Mouse (Mus musculus): Measurements from ENCODE around the gene Mgat4a. TPM values are rescaled to one million over a fixed set of nuclear protein-coding genes. Genes with fewer than 3 reads are reported as not detected.

The Mgat4a gene
- polyA plus RNA-seq, 1 experiment from 2014 or later: 5.0 TPM

DNA sequence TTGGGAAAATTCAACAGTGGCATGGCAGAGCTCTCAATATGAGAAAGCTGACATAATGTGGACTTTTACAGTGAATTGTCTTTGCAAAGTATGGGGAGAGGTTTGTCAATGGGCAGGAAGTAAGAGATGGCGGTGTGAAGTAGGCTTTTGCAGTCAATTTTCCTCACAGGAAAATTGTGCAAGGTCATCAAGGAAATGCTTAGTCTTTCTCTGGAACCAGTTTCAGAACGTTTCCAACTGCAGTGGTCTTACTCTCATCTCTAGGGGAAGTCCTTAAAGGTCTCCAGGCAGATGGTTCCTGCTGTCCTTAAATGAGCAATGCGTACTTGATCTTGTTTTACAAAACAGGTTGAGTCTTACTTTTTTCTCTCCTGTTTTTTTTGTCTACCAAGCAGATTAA is 53.8 kb downstream of the Mgat4a start:
- Histone ChIP-seq H3K27me3 (no peaks in the 10 kb centered on the region), H3K27ac (no peak overlapping the region), H3K4me3 (no peak overlapping the region), H3K36me3 (ENCODE audit: poor library complexity, severe bottlenecking) (no peaks in the 10 kb centered on the region), H3K9me3 (replicated peaks) (no peaks in the 10 kb centered on the region), H3K4me1 (no peaks in the 10 kb centered on the region), H3K4me2 (no peak overlapping the region), H3K9ac (no peak overlapping the region)
- WGBS: 89% methylated on average over 3 of the region's 3 CpGs
- no peak for ATAC-seq

DNA sequence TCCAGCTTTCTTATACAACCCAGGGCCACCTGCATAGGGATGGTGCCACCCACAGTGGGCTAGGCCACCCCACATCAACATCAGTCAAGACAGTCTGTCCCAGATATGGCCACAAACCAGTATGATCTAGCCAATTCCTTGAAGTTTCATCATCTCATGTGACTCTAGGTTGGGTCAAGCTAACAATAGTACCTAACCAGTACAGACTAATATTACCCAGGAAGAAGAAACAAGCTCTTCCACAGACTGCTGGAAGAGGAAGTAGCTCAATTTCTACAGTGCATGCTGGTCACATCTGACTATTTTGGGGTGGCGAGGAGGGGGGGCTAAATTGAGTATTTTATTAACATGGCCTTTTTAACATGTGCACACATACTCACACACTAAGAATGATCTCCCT is 54.4 kb downstream of the Mgat4a start:
- Histone ChIP-seq H3K9me3 (replicated peaks) (no peaks in the 10 kb centered on the region), H3K4me2 (no peak overlapping the region), H3K27me3 (no peaks in the 10 kb centered on the region), H3K4me1 (no peaks in the 10 kb centered on the region), H3K27ac (no peak overlapping the region), H3K9ac (no peak overlapping the region), H3K4me3 (no peak overlapping the region), H3K36me3 (ENCODE audit: poor library complexity, severe bottlenecking) (no peaks in the 10 kb centered on the region)
- no peak for ATAC-seq
- WGBS: 95% methylated on average over 1 of the region's 1 CpGs

DNA sequence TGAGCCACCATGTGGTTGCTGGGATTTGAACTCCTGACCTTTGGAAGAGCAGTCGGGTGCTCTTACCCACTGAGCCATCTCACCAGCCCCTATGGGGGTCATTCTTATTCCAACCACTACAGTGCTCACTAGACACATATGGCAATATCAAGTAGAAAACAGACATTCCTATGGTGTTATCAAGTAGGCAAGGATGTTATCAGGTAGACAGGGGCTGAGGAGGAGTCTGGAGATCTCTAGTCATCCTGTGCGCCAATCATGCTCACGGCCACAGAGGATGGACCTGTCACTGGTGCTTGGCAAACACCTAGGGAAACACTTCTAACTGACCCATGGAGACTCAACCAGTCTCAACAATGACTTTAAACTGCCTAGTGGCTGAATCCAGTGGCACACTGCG is 56.2 kb downstream of the Mgat4a start:
- no peak overlapping the region for H3K9ac ChIP-seq
- ATAC-seq: no peak
- no peak overlapping the region for H3K27ac ChIP-seq
- no peak overlapping the region for H3K4me2 ChIP-seq
- H3K27me3 ChIP-seq: no peaks in the 10 kb centered on the region
- H3K4me3 ChIP-seq: no peak overlapping the region
- no peaks in the 10 kb centered on the region for H3K36me3 ChIP-seq (ENCODE audit: poor library complexity, severe bottlenecking)
- no peaks in the 10 kb centered on the region for H3K4me1 ChIP-seq
- H3K9me3 ChIP-seq (replicated peaks): no peaks in the 10 kb centered on the region
- WGBS: 91% methylated on average over 4 of the region's 4 CpGs

DNA sequence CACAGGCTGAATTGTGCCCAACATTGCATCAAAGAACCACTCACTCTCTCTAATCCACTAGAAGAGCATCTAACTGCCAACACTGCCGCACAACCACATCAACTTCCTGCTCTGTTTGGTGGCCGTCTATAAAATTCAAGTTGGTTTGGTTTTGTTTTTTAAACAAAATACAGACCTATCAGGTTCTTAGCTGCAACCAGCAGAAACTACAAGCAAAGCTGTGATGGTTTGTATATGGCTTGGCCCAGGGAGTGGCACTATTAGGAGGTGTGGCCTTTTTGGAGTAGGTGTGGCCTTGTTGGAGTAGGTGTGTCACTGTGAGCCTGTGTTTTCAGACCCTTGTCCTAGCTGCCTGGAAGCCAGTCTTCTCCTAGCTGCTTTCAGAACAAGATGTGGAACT is 59.5 kb downstream of the Mgat4a start:
- WGBS: 91% methylated on average over 2 of the region's 2 CpGs
- no peaks in the 10 kb centered on the region for H3K9me3 ChIP-seq (replicated peaks)

DNA sequence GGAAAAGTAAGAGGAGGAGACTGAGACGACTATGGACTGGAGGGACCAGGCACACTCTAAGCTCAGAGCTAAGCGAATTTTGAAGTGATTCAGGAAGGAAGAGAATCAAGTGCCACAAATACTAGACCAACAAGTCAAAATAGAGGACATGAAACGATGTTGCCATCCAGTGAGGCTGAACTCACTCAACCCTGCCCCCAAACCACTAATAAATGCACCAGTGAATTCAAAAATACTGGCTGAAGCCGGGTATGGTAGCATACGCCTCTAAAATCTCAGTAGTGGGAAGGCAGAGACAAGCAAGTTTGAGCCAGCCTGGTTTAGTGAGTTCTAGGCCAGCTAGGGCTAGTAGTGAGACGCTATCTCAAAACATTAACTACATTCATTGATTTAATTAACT is 60.1 kb downstream of the Mgat4a start:
- ATAC-seq: no peak
- H3K9ac ChIP-seq: no peak overlapping the region
- H3K27ac ChIP-seq: no peak overlapping the region
- no peaks in the 10 kb centered on the region for H3K36me3 ChIP-seq (ENCODE audit: poor library complexity, severe bottlenecking)
- H3K4me2 ChIP-seq: no peak overlapping the region
- 83% methylated on average over 6 of the region's 6 CpGs for WGBS
- H3K27me3 ChIP-seq: no peaks in the 10 kb centered on the region
- H3K9me3 ChIP-seq (replicated peaks): no peaks in the 10 kb centered on the region
- no peak overlapping the region for H3K4me3 ChIP-seq
- H3K4me1 ChIP-seq: no peaks in the 10 kb centered on the region

More for the DNA sequence above, 59.5 kb downstream of the Mgat4a start:
- Histone ChIP-seq H3K27me3 (no peaks in the 10 kb centered on the region), H3K4me1 (no peaks in the 10 kb centered on the region), H3K9ac (no peak overlapping the region), H3K4me2 (no peak overlapping the region), H3K27ac (no peak overlapping the region), H3K36me3 (ENCODE audit: poor library complexity, severe bottlenecking) (no peaks in the 10 kb centered on the region), H3K4me3 (no peak overlapping the region)
- ATAC-seq: no peak

DNA sequence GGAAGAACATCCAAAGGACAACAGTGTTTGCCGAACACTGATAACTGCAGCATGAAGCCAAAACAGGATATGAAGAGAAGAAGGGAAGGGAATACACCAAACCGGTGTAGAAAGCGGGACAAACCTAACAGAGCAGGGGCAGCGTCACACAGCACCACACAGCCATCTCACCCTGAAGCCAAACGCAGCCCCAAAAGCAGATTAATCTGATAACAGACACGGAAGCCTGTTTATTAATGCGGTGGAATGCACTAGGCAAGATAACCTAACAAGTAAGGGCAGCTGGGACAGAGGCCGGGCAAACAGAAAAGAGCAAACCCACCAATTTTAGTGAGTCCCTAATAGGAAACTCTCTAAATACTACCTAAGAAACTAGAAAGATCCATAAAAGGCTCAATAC is 61.1 kb downstream of the Mgat4a start:
- H3K27me3 ChIP-seq: no peaks in the 10 kb centered on the region
- H3K4me2 ChIP-seq: no peak overlapping the region
- H3K4me3 ChIP-seq: no peak overlapping the region
- no peak overlapping the region for H3K27ac ChIP-seq
- H3K36me3 ChIP-seq (ENCODE audit: poor library complexity, severe bottlenecking): no peaks in the 10 kb centered on the region
- no peaks in the 10 kb centered on the region for H3K9me3 ChIP-seq (replicated peaks)
- 90% methylated on average over 8 of the region's 8 CpGs for WGBS
- H3K9ac ChIP-seq: no peak overlapping the region
- no peaks in the 10 kb centered on the region for H3K4me1 ChIP-seq
- no peak for ATAC-seq

DNA sequence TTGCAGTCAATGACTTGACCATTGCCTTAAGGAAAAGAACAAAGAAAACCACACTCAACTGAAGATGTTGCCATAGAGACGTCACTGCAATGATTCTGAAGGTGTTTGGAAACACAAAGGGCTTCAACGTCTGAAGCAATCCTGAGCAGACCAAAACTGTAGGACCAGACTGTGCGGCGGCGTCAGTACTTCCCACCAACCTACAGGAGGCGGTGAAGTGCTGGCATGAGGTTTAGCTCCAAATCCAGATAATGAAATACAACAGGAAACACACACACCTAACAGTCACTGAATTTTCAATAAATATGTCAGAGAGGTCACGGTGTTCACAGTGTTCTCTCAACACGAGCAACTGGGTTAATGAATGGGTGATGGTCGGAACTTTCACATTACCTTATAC is 61.7 kb downstream of the Mgat4a start:
- Histone ChIP-seq H3K4me1 (no peaks in the 10 kb centered on the region), H3K27me3 (no peaks in the 10 kb centered on the region), H3K4me3 (no peak overlapping the region), H3K36me3 (ENCODE audit: poor library complexity, severe bottlenecking) (no peaks in the 10 kb centered on the region), H3K27ac (no peak overlapping the region), H3K9me3 (replicated peaks) (no peaks in the 10 kb centered on the region), H3K4me2 (no peak overlapping the region), H3K9ac (no peak overlapping the region)
- no peak for ATAC-seq
- WGBS: 78% methylated on average over 9 of the region's 9 CpGs

DNA sequence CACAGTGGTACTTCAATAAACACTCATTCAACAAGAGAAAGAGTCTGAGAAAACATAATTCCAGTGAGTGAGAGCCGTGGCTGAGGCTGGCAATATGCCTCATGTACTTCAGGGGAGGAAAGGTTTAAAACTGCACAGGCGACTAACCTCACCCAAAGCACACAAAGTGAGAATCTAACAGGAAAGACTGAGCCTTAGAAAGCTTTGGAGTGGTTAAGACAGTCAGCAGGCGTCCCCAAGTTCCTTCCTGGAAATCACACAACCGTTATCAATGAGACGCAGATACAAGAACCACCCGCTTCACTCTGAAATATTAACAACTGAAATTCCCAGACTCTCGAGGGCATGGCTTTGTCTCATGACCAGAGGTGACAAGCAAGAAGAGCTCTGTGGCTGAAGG is 62.4 kb downstream of the Mgat4a start:
- H3K4me1 ChIP-seq: no peaks in the 10 kb centered on the region
- no peak for ATAC-seq
- H3K4me2 ChIP-seq: no peak overlapping the region
- no peak overlapping the region for H3K4me3 ChIP-seq
- no peak overlapping the region for H3K9ac ChIP-seq
- no peaks in the 10 kb centered on the region for H3K9me3 ChIP-seq (replicated peaks)
- no peak overlapping the region for H3K27ac ChIP-seq
- H3K36me3 ChIP-seq (ENCODE audit: poor library complexity, severe bottlenecking): no peaks in the 10 kb centered on the region
- H3K27me3 ChIP-seq: no peaks in the 10 kb centered on the region
- WGBS: 81% methylated on average over 7 of the region's 7 CpGs

DNA sequence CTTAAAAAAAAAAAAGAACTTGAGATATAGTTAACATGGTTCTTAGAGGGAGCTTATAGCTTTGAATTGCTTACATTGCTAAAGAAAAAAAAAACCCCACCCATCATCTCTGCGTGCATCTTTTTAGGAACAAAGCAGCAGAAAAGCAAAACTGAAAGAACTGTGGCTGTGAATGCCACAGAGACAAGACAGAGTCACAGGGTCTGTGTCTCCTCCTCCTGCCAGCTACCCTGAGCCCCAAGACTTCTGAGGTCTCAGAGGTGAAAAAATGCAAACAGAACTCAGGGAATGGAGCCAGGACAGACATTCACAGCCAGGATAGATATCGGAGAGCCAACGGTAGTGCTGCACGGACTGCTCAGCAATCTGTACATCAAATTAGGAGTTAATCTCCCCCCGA is 62.9 kb downstream of the Mgat4a start:
- Histone ChIP-seq H3K9me3 (replicated peaks) (no peaks in the 10 kb centered on the region), H3K4me1 (no peaks in the 10 kb centered on the region), H3K36me3 (ENCODE audit: poor library complexity, severe bottlenecking) (no peaks in the 10 kb centered on the region), H3K27ac (no peak overlapping the region), H3K9ac (no peak overlapping the region), H3K27me3 (no peaks in the 10 kb centered on the region), H3K4me3 (no peak overlapping the region), H3K4me2 (no peak overlapping the region)
- ATAC-seq: no peak
- 65% methylated on average over 5 of the region's 5 CpGs for WGBS

DNA sequence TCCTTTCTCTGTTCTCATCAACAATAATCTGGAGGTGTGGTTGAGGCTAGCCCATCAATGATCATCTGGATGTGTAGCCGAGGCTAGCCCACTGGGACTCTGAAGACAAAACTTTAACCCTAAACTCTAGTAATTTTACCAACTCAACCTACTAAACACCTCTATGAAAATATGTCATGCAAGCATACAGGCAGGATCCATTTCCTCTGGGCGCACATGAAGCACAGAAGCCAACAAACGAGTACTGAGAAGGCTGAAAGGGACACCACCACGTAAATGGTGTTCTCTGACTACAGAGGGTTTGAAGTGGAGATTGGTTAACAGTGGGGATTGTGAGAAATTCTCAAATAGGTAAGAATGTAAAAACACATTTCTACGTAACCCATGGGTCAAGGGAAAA is 63.6 kb downstream of the Mgat4a start:
- WGBS: 92% methylated on average over 5 of the region's 5 CpGs
- H3K4me1 ChIP-seq: no peaks in the 10 kb centered on the region
- no peak overlapping the region for H3K4me3 ChIP-seq
- no peaks in the 10 kb centered on the region for H3K36me3 ChIP-seq (ENCODE audit: poor library complexity, severe bottlenecking)
- H3K9me3 ChIP-seq (replicated peaks): no peaks in the 10 kb centered on the region
- no peak for ATAC-seq
- H3K4me2 ChIP-seq: no peak overlapping the region
- no peaks in the 10 kb centered on the region for H3K27me3 ChIP-seq
- H3K9ac ChIP-seq: no peak overlapping the region
- no peak overlapping the region for H3K27ac ChIP-seq

DNA sequence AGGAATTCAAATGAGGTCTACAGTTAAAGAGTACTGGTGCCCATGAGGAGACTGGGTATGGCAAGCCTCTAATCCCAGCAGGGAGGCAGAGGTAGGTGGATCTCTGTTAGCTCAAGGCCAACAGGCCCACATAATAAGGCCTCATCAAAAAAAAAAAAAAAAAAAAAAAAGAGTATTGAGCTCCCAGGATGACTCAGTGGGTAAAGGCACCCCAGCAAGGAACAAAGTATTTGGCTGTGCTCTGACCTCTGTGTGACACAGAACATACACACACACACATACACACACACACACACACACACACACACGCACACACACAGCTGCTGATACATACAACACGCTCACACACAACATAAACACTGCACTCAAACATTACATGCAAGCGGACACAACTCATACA is 65.5 kb downstream of the Mgat4a start:
- no peaks in the 10 kb centered on the region for H3K4me1 ChIP-seq
- no peak for ATAC-seq
- WGBS: 98% methylated on average over 3 of the region's 3 CpGs
- no peaks in the 10 kb centered on the region for H3K9me3 ChIP-seq (replicated peaks)
- no peak overlapping the region for H3K4me3 ChIP-seq
- no peaks in the 10 kb centered on the region for H3K36me3 ChIP-seq (ENCODE audit: poor library complexity, severe bottlenecking)
- no peak overlapping the region for H3K9ac ChIP-seq
- H3K27ac ChIP-seq: no peak overlapping the region
- no peaks in the 10 kb centered on the region for H3K27me3 ChIP-seq
- no peak overlapping the region for H3K4me2 ChIP-seq

DNA sequence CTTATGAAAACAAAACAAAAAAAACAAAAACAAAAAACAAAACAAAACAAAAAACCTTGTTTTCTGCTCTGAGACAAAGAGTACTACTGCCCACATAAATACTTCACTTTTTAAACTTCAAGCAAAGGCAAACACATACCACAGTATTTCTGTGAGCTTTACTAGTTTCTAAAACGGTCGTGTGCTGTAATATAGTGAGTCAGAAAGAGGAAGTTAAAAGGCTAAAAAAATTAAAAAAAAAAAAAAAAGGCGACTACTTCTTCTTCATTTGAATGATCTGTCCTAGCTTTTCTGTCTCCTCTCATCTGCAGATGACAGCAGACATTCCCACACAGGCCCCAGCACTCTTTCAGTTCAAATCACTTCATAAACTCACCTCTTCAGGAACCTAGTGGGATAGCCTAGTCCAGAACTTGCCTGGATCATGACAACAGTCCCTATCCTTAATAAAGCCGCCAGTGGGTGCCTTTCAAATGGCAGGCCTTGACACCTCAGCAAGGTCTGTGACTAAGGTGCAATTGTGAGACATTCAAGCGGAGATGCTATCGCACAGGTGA is 66.1 kb downstream of the Mgat4a start:
- H3K4me3 ChIP-seq: no peak overlapping the region
- no peak overlapping the region for H3K9ac ChIP-seq
- 93% methylated on average over 6 of the region's 6 CpGs for WGBS
- no peak overlapping the region for H3K4me2 ChIP-seq
- no peak for ATAC-seq
- no peak overlapping the region for H3K27ac ChIP-seq
- H3K27me3 ChIP-seq: no peaks in the 10 kb centered on the region
- no peaks in the 10 kb centered on the region for H3K4me1 ChIP-seq
- H3K36me3 ChIP-seq (ENCODE audit: poor library complexity, severe bottlenecking): no peaks in the 10 kb centered on the region
- H3K9me3 ChIP-seq (replicated peaks): no peaks in the 10 kb centered on the region

DNA sequence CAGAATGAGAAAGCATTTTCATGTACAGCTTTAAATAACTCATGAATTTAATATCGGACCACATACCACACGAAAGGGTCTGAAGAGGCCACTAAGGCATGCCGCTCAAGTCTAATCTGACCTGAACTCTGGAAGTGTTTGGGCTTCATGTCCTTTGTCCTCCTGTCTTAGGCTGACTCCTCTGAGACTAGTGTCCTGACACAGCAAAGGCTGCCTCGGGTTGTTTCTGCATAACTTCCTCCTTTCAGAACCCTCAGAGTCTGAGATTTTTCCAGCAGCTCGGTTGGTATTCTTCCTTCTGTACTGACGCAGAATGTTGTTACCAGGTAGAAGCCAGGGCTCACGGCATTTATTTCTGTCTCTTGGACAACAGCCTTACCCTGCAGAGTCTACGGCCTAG is 66.8 kb downstream of the Mgat4a start:
- Histone ChIP-seq H3K4me2 (no peak overlapping the region), H3K9ac (no peak overlapping the region), H3K27me3 (no peaks in the 10 kb centered on the region), H3K27ac (no peak overlapping the region), H3K36me3 (ENCODE audit: poor library complexity, severe bottlenecking) (no peaks in the 10 kb centered on the region), H3K9me3 (replicated peaks) (no peaks in the 10 kb centered on the region), H3K4me3 (no peak overlapping the region), H3K4me1 (no peaks in the 10 kb centered on the region)
- WGBS: 84% methylated on average over 8 of the region's 8 CpGs
- ATAC-seq: no peak
